Mouse (Mus musculus): ENCODE results near the gene Mrpl4. TPM values are rescaled to one million over a fixed set of nuclear protein-coding genes. Genes with fewer than 3 reads are reported as not detected.
"Not testable (repeated sequence)": the region's sequence is repeated elsewhere in the genome, so short reads cannot be mapped to it uniquely, and the experiment has no call there.

Gene Mrpl4
- polyA plus RNA-seq, 1 experiment from 2014 or later = 169 TPM

- H3K4me3 ChIP-seq (ENCODE audit: low read length) = not testable (repeated sequence)
- 68% methylated on average over 1 of the region's 1 CpGs for WGBS
These were observed 4.2 kb upstream of the Mrpl4 start for GRCm38 (mm10) chr9:20998337-20998736.

GRCm38 (mm10) chr9:21000811-21001210, 1.7 kb upstream of the Mrpl4 start:
- no peak for ATAC-seq (ENCODE audit: low FRiP score, low TSS enrichment)
- no peak overlapping the region for H3K27ac ChIP-seq (ENCODE audit: low read length)

More at GRCm38 (mm10) chr9:20998337-20998736, 4.2 kb upstream of the Mrpl4 start:
- not testable (repeated sequence) for ATAC-seq (ENCODE audit: low FRiP score, low TSS enrichment); H3K36me3 ChIP-seq (ENCODE audit: insufficient read depth, low read length); H3K4me2 ChIP-seq (replicated peaks; ENCODE audit: low read depth, low read length); H3K27ac ChIP-seq (ENCODE audit: low read length); H3K4me1 ChIP-seq (ENCODE audit: insufficient read depth, low read length); H3K27me3 ChIP-seq (ENCODE audit: insufficient read depth, low read length); H3K9me3 ChIP-seq (ENCODE audit: low read length); H3K9ac ChIP-seq (replicated peaks; ENCODE audit: low read length)

GRCm38 (mm10) chr9:21001651-21002200, 812 bp upstream of the Mrpl4 start:
- 51% methylated on average over 6 of the region's 6 CpGs for WGBS
- H3K4me2 ChIP-seq (replicated peaks; ENCODE audit: low read depth, low read length) = no peak overlapping the region
- no peak overlapping the region for H3K27ac ChIP-seq (ENCODE audit: low read length)
- H3K36me3 ChIP-seq (ENCODE audit: insufficient read depth, low read length) = peaks cover 14% of the 10 kb centered on the region; the same call in 1 of the 2 replicates
- H3K4me1 ChIP-seq (ENCODE audit: insufficient read depth, low read length) = no peaks in the 10 kb centered on the region
- no peaks in the 10 kb centered on the region for H3K9me3 ChIP-seq (ENCODE audit: low read length)
- H3K4me3 ChIP-seq (ENCODE audit: low read length) = no peak overlapping the region
- H3K9ac ChIP-seq (replicated peaks; ENCODE audit: low read length) = no peak overlapping the region
- H3K27me3 ChIP-seq (ENCODE audit: insufficient read depth, low read length) = no peaks in the 10 kb centered on the region
- no peak for ATAC-seq (ENCODE audit: low FRiP score, low TSS enrichment)

More at GRCm38 (mm10) chr9:21000811-21001210, 1.7 kb upstream of the Mrpl4 start:
- Histone ChIP-seq H3K27me3 (ENCODE audit: insufficient read depth, low read length) (no peaks in the 10 kb centered on the region), H3K9ac (replicated peaks; ENCODE audit: low read length) (no peak overlapping the region), H3K36me3 (ENCODE audit: insufficient read depth, low read length) (0 out of 2 replicates have a peak, but pooled peaks cover 6% of the 10 kb centered on the region), H3K4me3 (ENCODE audit: low read length) (no peak overlapping the region), H3K9me3 (ENCODE audit: low read length) (no peaks in the 10 kb centered on the region), H3K4me2 (replicated peaks; ENCODE audit: low read depth, low read length) (no peak overlapping the region), H3K4me1 (ENCODE audit: insufficient read depth, low read length) (no peaks in the 10 kb centered on the region)

- 6% methylated on average over 7 of the region's 7 CpGs for WGBS
- peak overlapping the region; percentile 64 for H3K4me2 ChIP-seq (replicated peaks; ENCODE audit: low read depth, low read length)
- H3K4me1 ChIP-seq (ENCODE audit: insufficient read depth, low read length) = no peaks in the 10 kb centered on the region
- no peaks in the 10 kb centered on the region for H3K27me3 ChIP-seq (ENCODE audit: insufficient read depth, low read length)
- ATAC-seq (ENCODE audit: low FRiP score, low TSS enrichment) = peak; percentile 6
- peak overlapping the region; percentile 86 for H3K4me3 ChIP-seq (ENCODE audit: low read length)
- H3K9ac ChIP-seq (replicated peaks; ENCODE audit: low read length) = peak overlapping the region; percentile 87
- no peaks in the 10 kb centered on the region for H3K9me3 ChIP-seq (ENCODE audit: low read length)
- peaks cover 19% of the 10 kb centered on the region for H3K36me3 ChIP-seq (ENCODE audit: insufficient read depth, low read length)
- H3K27ac ChIP-seq (ENCODE audit: low read length) = peak overlapping the region; percentile 67
These were observed 290 bp upstream of the Mrpl4 start for GRCm38 (mm10) chr9:21002270-21002626.

- H3K4me3 ChIP-seq (ENCODE audit: low read length) = no peak overlapping the region
- 91% methylated on average over 10 of the region's 10 CpGs for WGBS
These were observed 4.9 kb downstream of the Mrpl4 start for GRCm38 (mm10) chr9:21007313-21007952.

GRCm38 (mm10) chr9:21008007-21008406, 5.5 kb downstream of the Mrpl4 start:
- Histone ChIP-seq H3K27me3 (ENCODE audit: insufficient read depth, low read length) (no peaks in the 10 kb centered on the region), H3K4me1 (ENCODE audit: insufficient read depth, low read length) (0 out of 2 replicates have a peak, but pooled peaks cover 4% of the 10 kb centered on the region), H3K27ac (ENCODE audit: low read length) (no peak overlapping the region), H3K4me2 (replicated peaks; ENCODE audit: low read depth, low read length) (no peak overlapping the region), H3K36me3 (ENCODE audit: insufficient read depth, low read length) (peaks cover 34% of the 10 kb centered on the region), H3K9me3 (ENCODE audit: low read length) (no peaks in the 10 kb centered on the region), H3K4me3 (ENCODE audit: low read length) (no peak overlapping the region), H3K9ac (replicated peaks; ENCODE audit: low read length) (no peak overlapping the region)
- no peak for ATAC-seq (ENCODE audit: low FRiP score, low TSS enrichment)
- WGBS = 81% methylated on average over 7 of the region's 7 CpGs

More at GRCm38 (mm10) chr9:21007313-21007952, 4.9 kb downstream of the Mrpl4 start:
- Histone ChIP-seq H3K4me1 (ENCODE audit: insufficient read depth, low read length) (0 out of 2 replicates have a peak, but pooled peaks cover 4% of the 10 kb centered on the region), H3K36me3 (ENCODE audit: insufficient read depth, low read length) (peaks cover 34% of the 10 kb centered on the region), H3K27ac (ENCODE audit: low read length) (no peak overlapping the region), H3K9ac (replicated peaks; ENCODE audit: low read length) (no peak overlapping the region), H3K4me2 (replicated peaks; ENCODE audit: low read depth, low read length) (no peak overlapping the region), H3K27me3 (ENCODE audit: insufficient read depth, low read length) (no peaks in the 10 kb centered on the region), H3K9me3 (ENCODE audit: low read length) (no peaks in the 10 kb centered on the region)
- ATAC-seq (ENCODE audit: low FRiP score, low TSS enrichment) = no peak

- Histone ChIP-seq H3K36me3 (ENCODE audit: insufficient read depth, low read length) (peaks cover 28% of the 10 kb centered on the region), H3K9ac (replicated peaks; ENCODE audit: low read length) (no peak overlapping the region), H3K27me3 (ENCODE audit: insufficient read depth, low read length) (0 out of 2 replicates have a peak, but pooled peaks cover 4% of the 10 kb centered on the region), H3K4me1 (ENCODE audit: insufficient read depth, low read length) (peaks cover 12% of the 10 kb centered on the region; the same call in 1 of the 2 replicates), H3K4me3 (ENCODE audit: low read length) (no peak overlapping the region), H3K4me2 (replicated peaks; ENCODE audit: low read depth, low read length) (no peak overlapping the region), H3K9me3 (ENCODE audit: low read length) (no peaks in the 10 kb centered on the region), H3K27ac (ENCODE audit: low read length) (no peak overlapping the region)
- ATAC-seq (ENCODE audit: low FRiP score, low TSS enrichment) = no peak
- WGBS = 43% methylated on average over 2 of the region's 2 CpGs
These were observed 7.8 kb downstream of the Mrpl4 start for GRCm38 (mm10) chr9:21010362-21010761.

GRCm38 (mm10) chr9:21010939-21011541, 8.5 kb downstream of the Mrpl4 start:
- H3K27me3 ChIP-seq (ENCODE audit: insufficient read depth, low read length); H3K9me3 ChIP-seq (ENCODE audit: low read length); ATAC-seq (ENCODE audit: low FRiP score, low TSS enrichment); H3K4me2 ChIP-seq (replicated peaks; ENCODE audit: low read depth, low read length); H3K4me3 ChIP-seq (ENCODE audit: low read length); H3K9ac ChIP-seq (replicated peaks; ENCODE audit: low read length); H3K27ac ChIP-seq (ENCODE audit: low read length): not testable (repeated sequence)
- 69% methylated on average over 9 of the region's 9 CpGs for WGBS
- Histone ChIP-seq H3K4me1 (ENCODE audit: insufficient read depth, low read length) (peaks cover 18% of the 10 kb centered on the region; the same call in 1 of the 2 replicates), H3K36me3 (ENCODE audit: insufficient read depth, low read length) (peaks cover 26% of the 10 kb centered on the region)

GRCm38 (mm10) chr9:21011846-21012312, 9.3 kb downstream of the Mrpl4 start:
- whole genome bisulfite sequencing = 48% methylated on average over 5 of the region's 5 CpGs
- H3K4me1 ChIP-seq (ENCODE audit: insufficient read depth, low read length) = peaks cover 22% of the 10 kb centered on the region; the same call in 1 of the 2 replicates
- peaks cover 12% of the 10 kb centered on the region; the same call in 1 of the 2 replicates for H3K27me3 ChIP-seq (ENCODE audit: insufficient read depth, low read length)
- H3K27ac ChIP-seq (ENCODE audit: low read length) = peak overlapping the region; percentile 75
- H3K9me3 ChIP-seq (ENCODE audit: low read length) = no peaks in the 10 kb centered on the region
- peaks cover 19% of the 10 kb centered on the region for H3K36me3 ChIP-seq (ENCODE audit: insufficient read depth, low read length)
- H3K9ac ChIP-seq (replicated peaks; ENCODE audit: low read length) = no peak overlapping the region
- H3K4me3 ChIP-seq (ENCODE audit: low read length) = no peak overlapping the region
- ATAC-seq (ENCODE audit: low FRiP score, low TSS enrichment) = no peak
- H3K4me2 ChIP-seq (replicated peaks; ENCODE audit: low read depth, low read length) = no peak overlapping the region
